Mouse (Mus musculus) midbrain, embryonic 11.5 days (tissue): ENCODE measurements at regions not wholly inside any gene's neighbourhood (a gene's known extent, or its start where the extent isn't known, plus 50 kb on each side); places are given as distances from the start of the nearest gene placed in this dataset.

Experiments used
- ATAC-seq: fragments of 200-750 bp; cut with Nextera tagmentation; 2 replicates; pipeline ENCODE4 v1.8.0; 2017; ENCODE audit warnings: moderate TSS enrichment, moderate library complexity; ENCODE audit not compliant: low FRiP score
- DNase-seq: peaks from one replicate; pipeline ENCODE4 v3.0.0; 2015; ENCODE audit warnings: low spot score; ENCODE audit errors: missing footprints
- H3K27ac ChIP-seq: fragments of 300-500 bp; sonication (generic); 2 replicates; pipeline ENCODE4 v1.5.1; 2014; ENCODE audit warnings: low read depth, low read length
- H3K27me3 ChIP-seq: fragments of 300-500 bp; sonication (generic); 2 replicates; pipeline ENCODE4 v1.6.1; 2014; ENCODE audit warnings: mild to moderate bottlenecking, low read length, moderate library complexity, mixed read lengths; ENCODE audit not compliant: control insufficient read depth, insufficient read depth
- H3K36me3 ChIP-seq: fragments of 300-500 bp; sonication (generic); 2 replicates; pipeline ENCODE4 v1.6.1; 2014; ENCODE audit warnings: mild to moderate bottlenecking, low read length, moderate library complexity, mixed read lengths; ENCODE audit not compliant: control insufficient read depth, insufficient read depth
- H3K4me1 ChIP-seq: fragments of 300-500 bp; sonication (generic); 2 replicates; pipeline ENCODE4 v1.6.1; 2014; ENCODE audit warnings: low read length; ENCODE audit not compliant: control insufficient read depth, insufficient read depth
- H3K4me2 ChIP-seq: fragments of 300-500 bp; sonication (generic); 2 replicates; pipeline ENCODE4 v1.6.1; 2014; ENCODE audit warnings: mild to moderate bottlenecking, moderate library complexity
- H3K4me3 ChIP-seq: fragments of 300-500 bp; sonication (generic); 2 replicates; pipeline ENCODE4 v1.5.1; 2014; ENCODE audit warnings: low read depth, low read length
- H3K9ac ChIP-seq: fragments of 300-500 bp; sonication (generic); 2 replicates; pipeline ENCODE4 v1.6.1; 2014; ENCODE audit warnings: low read length
- H3K9me3 ChIP-seq: fragments of 300-500 bp; sonication (generic); 2 replicates; pipeline ENCODE4 v1.6.1; 2016; ENCODE audit warnings: low read length; ENCODE audit not compliant: control insufficient read depth
- WGBS: fragments of 180-500 bp; shearing (Covaris S2); extraction: QIAGEN DNeasy Blood & Tissue Kit; methylation state at CpG from one replicate; pipeline ENCODE4 v1.1.7; 2014; 5-methylcytosine and 5-hydroxymethylcytosine counted together

- Histone ChIP-seq H3K9ac (no peak overlapping the region), H3K9me3 (no peaks in the 10 kb centered on the region), H3K27ac (no peak overlapping the region), H3K4me1 (no peaks in the 10 kb centered on the region), H3K36me3 (no peaks in the 10 kb centered on the region), H3K4me3 (no peak overlapping the region), H3K4me2 (no peak overlapping the region), H3K27me3 (no peaks in the 10 kb centered on the region)
- ATAC-seq (no peak), DNase-seq (no peak)
- 88% methylated on average over 2 of the region's 2 CpGs for WGBS
Observed at GRCm38 (mm10) chr11:89247991-89248390, 54.1 kb downstream of the Nog start.

- Histone ChIP-seq H3K4me2 (no peak overlapping the region), H3K27ac (no peak overlapping the region), H3K9ac (no peak overlapping the region), H3K36me3 (no peaks in the 10 kb centered on the region), H3K27me3 (no peaks in the 10 kb centered on the region), H3K9me3 (no peaks in the 10 kb centered on the region), H3K4me3 (no peak overlapping the region), H3K4me1 (no peaks in the 10 kb centered on the region)
- peak; percentile 89 for DNase-seq
- WGBS, result 15% methylated on average over 3 of the region's 3 CpGs
- ATAC-seq, result 0 out of 2 replicates have a peak, but pooled peaks have one; percentile 61
Observed at GRCm38 (mm10) chr11:89243370-89243769, 58.8 kb downstream of the Nog start.

DNA sequence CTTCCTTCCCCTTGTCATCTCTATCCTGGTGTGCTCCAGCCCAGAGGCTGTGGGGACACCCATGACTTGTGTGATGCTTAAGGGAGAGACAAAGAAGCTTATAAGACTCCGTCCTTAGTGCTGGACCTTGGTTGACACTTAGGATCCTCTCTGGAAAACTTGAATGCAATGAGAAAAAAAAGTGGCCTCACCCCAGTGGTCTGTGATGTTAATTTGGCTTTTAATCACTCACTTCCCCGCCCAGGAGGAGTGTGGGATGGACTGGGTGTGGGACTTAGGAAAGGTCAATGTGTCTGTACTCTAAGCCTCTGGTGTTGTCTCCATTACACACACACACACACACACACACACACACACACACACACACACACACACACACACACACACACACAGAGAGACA lies 60.0 kb downstream of the Nog start:
- Histone ChIP-seq H3K27me3 (no peaks in the 10 kb centered on the region), H3K9ac (no peak overlapping the region), H3K9me3 (no peaks in the 10 kb centered on the region), H3K4me2 (no peak overlapping the region), H3K27ac (no peak overlapping the region), H3K4me3 (no peak overlapping the region), H3K4me1 (no peaks in the 10 kb centered on the region), H3K36me3 (no peaks in the 10 kb centered on the region)
- WGBS, result 59% methylated on average over 2 of the region's 2 CpGs
- ATAC-seq (no peak), DNase-seq (no peak)

DNA sequence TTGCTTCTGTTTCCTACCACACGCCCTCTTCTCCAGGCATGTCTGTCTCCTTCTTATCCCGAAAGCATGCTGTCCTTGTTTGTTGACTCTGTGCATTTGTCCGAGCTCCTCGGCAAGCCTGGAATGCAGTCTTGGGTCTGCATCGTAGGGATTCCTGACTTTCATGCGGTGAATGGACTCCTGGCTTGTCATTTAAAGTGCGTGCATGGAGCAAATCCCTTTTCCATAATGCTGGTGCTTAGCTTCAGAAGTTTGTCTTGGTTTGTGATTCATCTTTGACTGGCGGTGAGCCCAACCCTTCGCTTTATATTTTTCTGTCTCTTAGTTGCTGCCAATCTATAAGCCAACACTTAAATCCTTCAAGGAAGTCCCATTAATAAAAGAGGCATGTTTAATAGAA lies 62.2 kb downstream of the Nog start:
- ATAC-seq (no peak), DNase-seq (no peak)
- Histone ChIP-seq H3K27ac (no peak overlapping the region), H3K4me2 (no peak overlapping the region), H3K36me3 (no peaks in the 10 kb centered on the region), H3K27me3 (no peaks in the 10 kb centered on the region), H3K4me3 (no peak overlapping the region), H3K9me3 (no peaks in the 10 kb centered on the region), H3K4me1 (no peaks in the 10 kb centered on the region), H3K9ac (no peak overlapping the region)
- WGBS, result 46% methylated on average over 9 of the region's 9 CpGs

- no peak overlapping the region for H3K27ac ChIP-seq
- ATAC-seq (no peak), DNase-seq (no peak)
- H3K27me3 ChIP-seq, result no peaks in the 10 kb centered on the region
- over 99% methylated on average over 3 of the region's 3 CpGs for WGBS
- H3K4me2 ChIP-seq, result no peak overlapping the region
- no peaks in the 10 kb centered on the region for H3K4me1 ChIP-seq
- H3K36me3 ChIP-seq, result no peaks in the 10 kb centered on the region
- no peak overlapping the region for H3K9ac ChIP-seq
- H3K9me3 ChIP-seq, result no peaks in the 10 kb centered on the region
- no peak overlapping the region for H3K4me3 ChIP-seq
Observed at GRCm38 (mm10) chr11:89236904-89237303, 65.2 kb downstream of the Nog start.

DNA sequence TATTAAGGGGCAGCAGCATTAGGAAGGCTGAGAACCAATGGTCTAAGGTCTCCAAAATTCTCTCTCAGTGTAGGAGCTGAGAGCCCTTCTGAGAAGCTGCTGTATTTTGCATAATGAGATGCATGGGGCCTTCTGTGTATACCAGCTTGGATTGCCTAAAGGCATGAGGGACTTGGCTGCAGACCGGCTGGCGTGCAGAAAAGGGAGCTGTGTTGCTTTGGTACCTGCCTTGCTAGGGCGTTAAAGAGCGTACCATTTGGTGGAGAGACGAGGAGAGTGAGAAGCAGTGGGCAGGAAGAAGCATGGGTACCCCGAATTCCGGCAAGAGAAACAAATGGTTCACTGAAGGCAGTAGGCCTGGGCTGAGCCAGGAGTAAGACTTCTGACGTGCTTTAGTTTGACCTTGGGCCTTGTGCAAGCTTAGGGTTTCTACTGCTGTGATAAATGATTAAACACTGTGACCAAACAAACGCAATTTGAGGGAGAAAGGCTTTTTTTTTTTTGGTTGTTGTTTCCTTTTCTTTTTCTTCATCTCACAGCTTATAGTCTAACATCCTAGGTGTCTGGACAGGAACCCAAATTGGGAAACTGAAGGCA lies 69.2 kb downstream of the Nog start:
- Histone ChIP-seq H3K4me3 (no peak overlapping the region), H3K36me3 (no peaks in the 10 kb centered on the region), H3K27me3 (no peaks in the 10 kb centered on the region), H3K9ac (no peak overlapping the region), H3K4me2 (no peak overlapping the region), H3K4me1 (no peaks in the 10 kb centered on the region), H3K9me3 (no peaks in the 10 kb centered on the region), H3K27ac (no peak overlapping the region)
- ATAC-seq (no peak), DNase-seq (no peak)
- WGBS, result 67% methylated on average over 9 of the region's 9 CpGs

GRCm38 (mm10) chr11:89229726-89230125 lies 72.4 kb downstream of the Nog start:
- ATAC-seq, result no peak

DNA sequence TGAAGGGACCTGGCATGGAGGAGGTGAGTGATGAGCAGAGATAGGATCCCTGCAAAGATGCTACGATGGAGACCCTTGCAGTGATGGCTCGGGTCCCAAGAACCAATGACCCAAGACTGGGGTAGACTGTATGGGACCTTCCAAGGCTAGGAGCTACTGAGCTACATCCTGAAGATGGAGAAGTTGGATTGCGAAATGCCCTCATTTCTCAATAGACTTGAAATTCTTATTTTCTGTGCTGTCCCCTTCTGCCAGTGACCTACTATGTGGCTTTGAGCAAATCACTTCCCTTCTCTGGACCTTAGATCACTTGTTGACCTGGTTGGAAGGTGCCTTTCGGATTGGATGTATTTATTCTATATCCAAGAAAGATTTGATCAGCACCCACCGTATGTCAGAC lies 88.9 kb downstream of the Nog start:
- ATAC-seq (no peak), DNase-seq (no peak)
- H3K9ac ChIP-seq, result no peak overlapping the region
- H3K9me3 ChIP-seq, result no peaks in the 10 kb centered on the region
- no peak overlapping the region for H3K4me3 ChIP-seq
- H3K27ac ChIP-seq, result no peak overlapping the region
- H3K36me3 ChIP-seq, result no peaks in the 10 kb centered on the region
- H3K4me1 ChIP-seq, result peaks cover 5% of the 10 kb centered on the region; the same call in 1 of the 2 replicates
- no peak overlapping the region for H3K4me2 ChIP-seq
- WGBS, result 93% methylated on average over 5 of the region's 5 CpGs
- H3K27me3 ChIP-seq, result no peaks in the 10 kb centered on the region

More at GRCm38 (mm10) chr11:89229726-89230125, 72.4 kb downstream of the Nog start:
- no peaks in the 10 kb centered on the region for H3K4me1 ChIP-seq
- 72% methylated on average over 5 of the region's 5 CpGs for WGBS
- no peaks in the 10 kb centered on the region for H3K36me3 ChIP-seq
- no peak overlapping the region for H3K4me2 ChIP-seq
- no peaks in the 10 kb centered on the region for H3K9me3 ChIP-seq
- no peak for DNase-seq
- no peak overlapping the region for H3K4me3 ChIP-seq
- H3K27me3 ChIP-seq, result no peaks in the 10 kb centered on the region
- H3K9ac ChIP-seq, result no peak overlapping the region
- no peak overlapping the region for H3K27ac ChIP-seq

GRCm38 (mm10) chr11:89209531-89209950 lies 92.6 kb downstream of the Nog start:
- H3K4me1 ChIP-seq, result peaks cover 10% of the 10 kb centered on the region
- DNase-seq (no peak), ATAC-seq (peak; percentile 24; the same call in 1 of the 2 replicates)
- peak overlapping the region; percentile 8; the same call in 1 of the 2 replicates for H3K4me2 ChIP-seq
- H3K27ac ChIP-seq, result no peak overlapping the region
- H3K9me3 ChIP-seq, result no peaks in the 10 kb centered on the region
- H3K36me3 ChIP-seq, result no peaks in the 10 kb centered on the region
- H3K9ac ChIP-seq, result peak overlapping the region; percentile 3; the same call in 1 of the 2 replicates
- WGBS, result 28% methylated on average over 11 of the region's 11 CpGs
- H3K27me3 ChIP-seq, result no peaks in the 10 kb centered on the region
- H3K4me3 ChIP-seq, result no peak overlapping the region
